Mouse (Mus musculus) c-Kit-negative CD71-positive TER-119-positive erythroid progenitor cells, embryonic 14.5 days (primary cell): ENCODE data around the gene Egflam.

Experiments
- DNase-seq: peaks from one replicate; pipeline ENCODE4 v3.0.0-alpha.2; 2013; ENCODE audit warnings: low read depth, low spot score

Egflam gene

GRCm38 (mm10) chr15:7292854-7293253, 105.3 kb downstream of the Egflam start:
- no peak for DNase-seq

- no peak for DNase-seq
These were observed 108.2 kb downstream of the Egflam start for GRCm38 (mm10) chr15:7290003-7290402.

GRCm38 (mm10) chr15:7289516-7289915, 108.7 kb downstream of the Egflam start:
- DNase-seq: no peak

- no peak for DNase-seq
These were observed 109.3 kb downstream of the Egflam start for GRCm38 (mm10) chr15:7288841-7289424.

GRCm38 (mm10) chr15:7287911-7288310, 110.3 kb downstream of the Egflam start:
- DNase-seq: no peak

- DNase-seq: no peak
These were observed 116.6 kb downstream of the Egflam start for GRCm38 (mm10) chr15:7281579-7281978.

GRCm38 (mm10) chr15:7263822-7264221, 134.4 kb downstream of the Egflam start:
- no peak for DNase-seq

GRCm38 (mm10) chr15:7263339-7263738, 134.9 kb downstream of the Egflam start:
- DNase-seq: no peak

- DNase-seq: no peak
These were observed 136.8 kb downstream of the Egflam start for GRCm38 (mm10) chr15:7261371-7261770.

GRCm38 (mm10) chr15:7256577-7256976, 141.6 kb downstream of the Egflam start:
- DNase-seq: no peak

GRCm38 (mm10) chr15:7253326-7253725, 144.9 kb downstream of the Egflam start:
- DNase-seq: no peak

- DNase-seq: no peak
These were observed 146.0 kb downstream of the Egflam start for GRCm38 (mm10) chr15:7252106-7252636.

GRCm38 (mm10) chr15:7251042-7251441, 147.2 kb downstream of the Egflam start:
- DNase-seq: no peak

- no peak for DNase-seq
These were observed 149.0 kb downstream of the Egflam start for GRCm38 (mm10) chr15:7249216-7249615.

GRCm38 (mm10) chr15:7247321-7247720, 150.9 kb downstream of the Egflam start:
- DNase-seq: no peak

GRCm38 (mm10) chr15:7242161-7242850, 155.9 kb downstream of the Egflam start:
- DNase-seq: no peak

GRCm38 (mm10) chr15:7240950-7241349, 157.2 kb downstream of the Egflam start:
- DNase-seq: no peak

GRCm38 (mm10) chr15:7239904-7240303, 158.3 kb downstream of the Egflam start:
- no peak for DNase-seq

GRCm38 (mm10) chr15:7233393-7234090, 164.7 kb downstream of the Egflam start:
- DNase-seq: no peak

GRCm38 (mm10) chr15:7226225-7226624, 172.0 kb downstream of the Egflam start:
- DNase-seq: no peak

- no peak for DNase-seq
These were observed 173.9 kb downstream of the Egflam start for GRCm38 (mm10) chr15:7224151-7224775.

GRCm38 (mm10) chr15:7222809-7223208, 175.4 kb downstream of the Egflam start:
- DNase-seq: no peak
